Mouse (Mus musculus) limb, embryonic 14.5 days (tissue): Measurements from ENCODE around the gene Kptn. TPM values are rescaled to one million over a fixed set of nuclear protein-coding genes. Genes with fewer than 3 reads are reported as not detected.

Experiments used
- ATAC-seq: fragments of 200-750 bp; cut with Nextera tagmentation; 2 replicates; pipeline ENCODE4 v1.8.0; 2017; ENCODE audit warnings: low read depth, moderate number of reproducible peaks, moderate TSS enrichment; ENCODE audit not compliant: low FRiP score
- DNase-seq: peaks from one replicate; pipeline ENCODE4 v3.0.0-alpha.2; 2015; ENCODE audit warnings: low spot score
- H3K27ac ChIP-seq: fragments of 300-500 bp; sonication (generic); replicated peaks from 2 replicates; pipeline ENCODE4 v1.5.1; 2014; ENCODE audit warnings: low read depth, mild to moderate bottlenecking, low read length, moderate library complexity, mixed read lengths
- H3K27me3 ChIP-seq: fragments of 300-500 bp; sonication (generic); 2 replicates; pipeline ENCODE4 v1.6.1; 2014; ENCODE audit warnings: low read length, mixed read lengths; ENCODE audit not compliant: control insufficient read depth, insufficient read depth
- H3K36me3 ChIP-seq: fragments of 300-500 bp; sonication (generic); 2 replicates; pipeline ENCODE4 v1.6.1; 2014; ENCODE audit warnings: mild to moderate bottlenecking, low read length, moderate library complexity, mixed read lengths; ENCODE audit not compliant: control insufficient read depth, insufficient read depth
- H3K4me1 ChIP-seq: fragments of 300-500 bp; sonication (generic); 2 replicates; pipeline ENCODE4 v1.6.1; 2014; ENCODE audit warnings: antibody characterized with exemption, low read length, mixed read lengths; ENCODE audit not compliant: control insufficient read depth, insufficient read depth
- H3K4me2 ChIP-seq: fragments of 300-500 bp; sonication (generic); replicated peaks from 2 replicates; pipeline ENCODE4 v1.6.1; 2014; ENCODE audit warnings: low read depth, mild to moderate bottlenecking, low read length, moderate library complexity; ENCODE audit not compliant: severe bottlenecking
- H3K4me3 ChIP-seq: fragments of 300-500 bp; sonication (generic); replicated peaks from 2 replicates; pipeline ENCODE4 v1.5.1; 2014; ENCODE audit warnings: low read length
- H3K9ac ChIP-seq: fragments of 300-500 bp; sonication (generic); 2 replicates; pipeline ENCODE4 v1.6.1; 2014; ENCODE audit warnings: mild to moderate bottlenecking, low read depth, low read length, moderate library complexity; ENCODE audit not compliant: severe bottlenecking
- H3K9me3 ChIP-seq: fragments of 300-500 bp; sonication (generic); 2 replicates; pipeline ENCODE4 v1.6.1; 2016; ENCODE audit warnings: low read length; ENCODE audit not compliant: control insufficient read depth
- POLR2A ChIP-seq: fragments of 200-500 bp; IDR thresholded peaks from 2 replicates; pipeline ENCODE4 v1.8.0; 2012; ENCODE audit warnings: inconsistent platforms, mild to moderate bottlenecking, moderate library complexity, borderline replicate concordance; ENCODE audit not compliant: insufficient read depth, insufficient read length; ENCODE audit errors: extremely low read depth
- WGBS: fragments of 180-500 bp; shearing (Covaris S2); extraction: QIAGEN DNeasy Blood & Tissue Kit; methylation state at CpG from one replicate; pipeline ENCODE4 v1.1.7; 2014; 5-methylcytosine and 5-hydroxymethylcytosine counted together
- polyA plus RNA-seq, 2 experiments: library from polyadenylated mRNA; depleted of rRNA in 1 of 2; stranded (reverse) in 1 of 2; unstranded in 1 of 2; fragments of >200 nt; fragmentation: Nextera tagmentation in 1 of 2; extraction: Ambion mirVana in 1 of 2; gene quantifications; 2 replicates each; pipeline versions ENCODE4 v1.2.1 to v1.2.3; 2012 to 2014

Kptn gene
- polyA plus RNA-seq, 2 experiments: 28.6 to 38.0 TPM

DNA sequence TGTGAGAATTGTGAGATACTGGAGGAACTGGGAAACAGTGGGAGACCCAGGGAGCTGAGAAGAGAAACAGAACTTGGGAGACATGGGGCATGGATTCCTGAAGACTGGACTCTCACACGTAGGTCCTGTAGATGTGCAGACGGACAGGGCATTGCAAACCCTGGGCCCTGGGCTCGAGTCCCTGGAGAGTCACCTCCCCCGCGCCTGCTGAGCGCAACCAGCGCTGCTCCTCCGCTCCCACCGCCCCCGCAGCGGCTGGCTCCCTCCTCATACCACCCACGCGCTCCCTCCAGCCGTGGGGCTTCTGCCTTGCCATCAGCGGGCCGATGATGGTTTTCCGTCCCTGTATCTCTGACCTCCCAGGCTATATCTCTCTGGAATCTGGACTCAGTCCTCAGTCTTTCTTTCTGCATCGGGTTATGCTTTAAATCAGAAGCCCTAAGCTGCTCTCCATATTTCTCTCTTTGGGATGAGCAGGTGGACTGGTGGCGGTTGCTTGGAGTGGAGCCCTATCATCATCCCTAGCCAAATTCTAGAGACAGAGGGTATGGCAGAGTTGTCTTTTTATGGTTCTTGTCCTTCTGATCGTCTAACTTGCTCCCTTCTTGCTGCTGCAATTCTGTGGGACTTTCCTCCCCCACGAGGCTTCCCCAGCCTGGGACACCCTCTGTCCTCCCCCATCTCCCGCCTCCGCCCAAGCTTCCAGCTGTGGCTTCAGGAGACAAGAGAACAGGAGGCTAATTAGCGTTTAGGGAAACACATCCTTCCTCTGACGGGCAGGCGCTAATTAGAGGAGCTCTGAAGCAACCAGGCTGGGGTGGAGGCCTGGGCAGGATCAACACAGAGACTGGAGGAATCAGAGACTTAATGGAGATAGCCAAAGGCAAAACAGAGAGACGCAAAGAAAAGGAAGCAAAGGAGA is 27.1 kb downstream of the Kptn start:
- Histone ChIP-seq H3K9ac (no peak overlapping the region), H3K27ac (no peak overlapping the region), H3K36me3 (peaks cover 3% of the 10 kb centered on the region; the same call in 1 of the 2 replicates), H3K27me3 (no peaks in the 10 kb centered on the region), H3K4me3 (no peak overlapping the region), H3K4me1 (no peaks in the 10 kb centered on the region), H3K4me2 (no peak overlapping the region), H3K9me3 (no peaks in the 10 kb centered on the region)
- no peak for DNase-seq
- no peak for TF ChIP-seq POLR2A
- 33% methylated on average over 25 of the region's 27 CpGs for WGBS
- no peak for ATAC-seq

- peak; percentile 46 for DNase-seq
- Histone ChIP-seq H3K4me3 (no peak overlapping the region), H3K9me3 (no peaks in the 10 kb centered on the region), H3K4me1 (no peaks in the 10 kb centered on the region), H3K4me2 (no peak overlapping the region), H3K27me3 (no peaks in the 10 kb centered on the region), H3K9ac (no peak overlapping the region), H3K27ac (no peak overlapping the region), H3K36me3 (peaks cover 3% of the 10 kb centered on the region; the same call in 1 of the 2 replicates)
- TF ChIP-seq POLR2A: no peak
- ATAC-seq: no peak
- 13% methylated on average over 15 of the region's 15 CpGs for WGBS
Measured at GRCm38 (mm10) chr7:16147643-16148042, 27.9 kb downstream of the Kptn start.

GRCm38 (mm10) chr7:16149241-16149640 is 29.5 kb downstream of the Kptn start:
- peaks cover 3% of the 10 kb centered on the region; the same call in 1 of the 2 replicates for H3K36me3 ChIP-seq

DNA sequence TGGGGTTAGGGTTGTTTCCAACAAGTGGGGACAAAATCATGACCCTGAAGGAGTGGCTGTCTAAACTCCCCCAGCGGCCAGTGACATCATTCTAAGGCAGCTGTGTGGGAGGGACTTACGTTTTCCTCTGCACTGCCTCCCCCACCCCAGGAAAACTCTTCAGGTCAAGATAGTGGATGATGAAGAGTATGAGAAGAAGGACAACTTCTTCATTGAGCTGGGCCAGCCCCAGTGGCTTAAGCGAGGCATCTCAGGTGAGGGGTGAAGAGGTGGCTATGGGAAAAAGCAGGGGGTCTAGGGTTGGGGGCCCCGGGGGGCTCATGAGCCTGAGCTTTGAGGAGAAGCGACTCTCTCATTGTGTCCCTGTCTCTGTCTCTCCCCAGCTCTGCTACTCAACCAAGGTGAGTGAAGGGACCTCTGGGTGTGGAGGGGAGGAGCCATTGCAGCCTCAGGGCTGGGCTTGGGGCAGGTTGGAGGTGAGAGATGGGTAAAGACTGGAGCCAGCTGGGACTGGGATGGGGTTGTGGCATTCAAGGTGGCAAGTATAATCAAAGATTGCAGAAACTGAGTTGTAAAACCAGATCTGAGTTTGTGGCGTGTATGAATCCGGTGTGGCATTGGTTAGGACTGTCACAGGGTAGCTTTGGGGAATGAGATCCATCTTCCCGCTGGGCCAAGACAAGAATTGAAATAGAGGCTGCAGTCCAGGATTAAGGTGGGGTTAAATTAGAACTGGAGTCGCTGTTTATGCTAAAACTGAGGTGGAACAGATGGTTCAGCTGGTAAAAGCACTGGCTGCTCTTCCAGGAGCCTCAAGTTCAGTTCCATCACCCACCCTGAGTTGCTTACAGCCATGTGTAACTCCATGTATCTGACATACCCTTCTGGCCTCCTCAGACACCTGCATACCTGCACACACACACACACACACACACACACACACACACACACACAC is 30.8 kb downstream of the Kptn start:
- no peaks in the 10 kb centered on the region for H3K4me1 ChIP-seq
- no peak overlapping the region for H3K4me3 ChIP-seq
- H3K27me3 ChIP-seq: no peaks in the 10 kb centered on the region
- no peaks in the 10 kb centered on the region for H3K36me3 ChIP-seq
- DNase-seq (no peak), ATAC-seq (no peak)
- H3K4me2 ChIP-seq: no peak overlapping the region
- H3K27ac ChIP-seq: no peak overlapping the region
- no peak for TF ChIP-seq POLR2A
- no peak overlapping the region for H3K9ac ChIP-seq
- no peaks in the 10 kb centered on the region for H3K9me3 ChIP-seq
- WGBS: 70% methylated on average over 9 of the region's 9 CpGs

More at GRCm38 (mm10) chr7:16149241-16149640, 29.5 kb downstream of the Kptn start:
- ATAC-seq (no peak), DNase-seq (no peak)
- Histone ChIP-seq H3K27ac (no peak overlapping the region), H3K9ac (no peak overlapping the region), H3K4me3 (no peak overlapping the region), H3K27me3 (no peaks in the 10 kb centered on the region), H3K4me2 (no peak overlapping the region), H3K9me3 (no peaks in the 10 kb centered on the region), H3K4me1 (no peaks in the 10 kb centered on the region)
- no peak for TF ChIP-seq POLR2A
- 62% methylated on average over 5 of the region's 5 CpGs for WGBS

- no peak for TF ChIP-seq POLR2A
- H3K4me1 ChIP-seq: no peaks in the 10 kb centered on the region
- H3K9ac ChIP-seq: no peak overlapping the region
- DNase-seq (no peak), ATAC-seq (peak; percentile 50; the same call in 1 of the 2 replicates)
- no peak overlapping the region for H3K27ac ChIP-seq
- 18% methylated on average over 10 of the region's 10 CpGs for WGBS
- peaks cover 8% of the 10 kb centered on the region for H3K27me3 ChIP-seq
- no peaks in the 10 kb centered on the region for H3K36me3 ChIP-seq
- no peak overlapping the region for H3K4me2 ChIP-seq
- H3K9me3 ChIP-seq: no peaks in the 10 kb centered on the region
- no peak overlapping the region for H3K4me3 ChIP-seq
Measured at GRCm38 (mm10) chr7:16153522-16153921, 33.8 kb downstream of the Kptn start.
